Mouse (Mus musculus): Measurements from ENCODE around the gene Rin2. TPM values are rescaled to one million over a fixed set of nuclear protein-coding genes. Genes with fewer than 3 reads are reported as not detected.

Rin2 gene
- polyA plus RNA-seq, 2 experiments, result 38.1 to 49.7 TPM

DNA sequence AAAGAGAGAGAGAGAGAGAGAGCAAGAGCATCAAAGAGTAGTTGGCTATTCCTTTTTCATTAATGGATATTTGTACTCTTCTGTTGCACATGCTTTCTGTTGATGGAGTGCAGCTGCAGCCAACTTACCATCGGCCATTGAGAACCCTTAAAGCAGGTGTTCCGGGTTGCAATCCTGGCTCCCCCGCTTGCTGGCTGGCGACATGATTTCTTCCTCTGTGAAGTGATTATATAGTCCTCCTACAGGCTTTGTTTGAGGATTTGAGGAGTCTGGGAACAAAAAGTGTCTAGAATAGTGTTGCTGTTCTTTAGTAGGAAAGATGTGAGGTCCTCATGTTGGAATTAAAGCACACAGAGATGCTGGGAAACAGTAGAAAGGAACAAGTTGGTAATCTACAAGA is 196.3 kb downstream of the Rin2 start:
- 72% methylated on average over 4 of the region's 4 CpGs for WGBS
- H3K4me1 ChIP-seq (ENCODE audit: control insufficient read depth, insufficient read depth, low read length), result no peaks in the 10 kb centered on the region
- H3K27me3 ChIP-seq (ENCODE audit: control insufficient read depth, insufficient read depth, low read length), result no peaks in the 10 kb centered on the region
- no peak for TF ChIP-seq POLR2A (IDR thresholded peaks at IDR 0.05; ENCODE audit: borderline replicate concordance, extremely low read depth, insufficient read depth, insufficient read length)
- no peak overlapping the region for H3K9ac ChIP-seq (ENCODE audit: low read depth, low read length, severe bottlenecking)
- H3K27ac ChIP-seq (replicated peaks; ENCODE audit: low read depth, low read length), result no peak overlapping the region; the same call in 1 of the 2 replicates
- ATAC-seq (ENCODE audit: low FRiP score, low read depth) (no peak), DNase-seq (ENCODE audit: low spot score) (no peak)
- peaks cover 29% of the 10 kb centered on the region for H3K36me3 ChIP-seq (ENCODE audit: control insufficient read depth, insufficient read depth, low read length)
- H3K4me2 ChIP-seq (replicated peaks; ENCODE audit: low read depth, low read length, severe bottlenecking), result no peak overlapping the region
- H3K4me3 ChIP-seq (replicated peaks; ENCODE audit: low read length), result no peak overlapping the region
- 0 out of 2 replicates have a peak, but pooled peaks cover 10% of the 10 kb centered on the region for H3K9me3 ChIP-seq (ENCODE audit: control insufficient read depth, low read length)

DNA sequence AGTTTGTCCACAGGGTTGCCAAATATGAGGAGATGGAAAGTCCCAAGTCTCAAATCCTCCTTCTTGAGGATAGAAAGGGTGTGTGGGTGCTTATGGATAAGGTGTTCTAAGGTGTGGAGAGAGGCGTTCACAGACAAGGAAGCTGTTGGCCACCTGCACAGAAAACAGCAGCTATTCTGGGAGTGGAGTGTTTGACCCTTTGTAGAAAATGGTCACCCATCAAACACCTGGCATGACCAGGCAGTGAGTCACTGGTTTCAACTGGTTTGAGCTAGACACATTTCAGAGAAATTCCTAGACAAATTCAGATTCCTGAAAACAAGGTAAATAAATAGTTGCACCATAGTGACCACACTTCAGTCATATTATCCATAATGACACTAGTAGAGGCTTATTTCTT is 197.1 kb downstream of the Rin2 start:
- no peak overlapping the region for H3K4me3 ChIP-seq (replicated peaks; ENCODE audit: low read length)
- WGBS, result 82% methylated on average over 1 of the region's 1 CpGs
- no peaks in the 10 kb centered on the region for H3K4me1 ChIP-seq (ENCODE audit: control insufficient read depth, insufficient read depth, low read length)
- H3K9me3 ChIP-seq (ENCODE audit: control insufficient read depth, low read length), result 0 out of 2 replicates have a peak, but pooled peaks cover 2% of the 10 kb centered on the region
- H3K36me3 ChIP-seq (ENCODE audit: control insufficient read depth, insufficient read depth, low read length), result peaks cover 29% of the 10 kb centered on the region
- ATAC-seq (ENCODE audit: low FRiP score, low read depth) (no peak), DNase-seq (ENCODE audit: low spot score) (no peak)
- no peaks in the 10 kb centered on the region for H3K27me3 ChIP-seq (ENCODE audit: control insufficient read depth, insufficient read depth, low read length)
- no peak overlapping the region for H3K9ac ChIP-seq (ENCODE audit: low read depth, low read length, severe bottlenecking)
- TF ChIP-seq POLR2A (IDR thresholded peaks at IDR 0.05; ENCODE audit: borderline replicate concordance, extremely low read depth, insufficient read depth, insufficient read length), result no peak
- no peak overlapping the region for H3K4me2 ChIP-seq (replicated peaks; ENCODE audit: low read depth, low read length, severe bottlenecking)
- H3K27ac ChIP-seq (replicated peaks; ENCODE audit: low read depth, low read length), result no peak overlapping the region

DNA sequence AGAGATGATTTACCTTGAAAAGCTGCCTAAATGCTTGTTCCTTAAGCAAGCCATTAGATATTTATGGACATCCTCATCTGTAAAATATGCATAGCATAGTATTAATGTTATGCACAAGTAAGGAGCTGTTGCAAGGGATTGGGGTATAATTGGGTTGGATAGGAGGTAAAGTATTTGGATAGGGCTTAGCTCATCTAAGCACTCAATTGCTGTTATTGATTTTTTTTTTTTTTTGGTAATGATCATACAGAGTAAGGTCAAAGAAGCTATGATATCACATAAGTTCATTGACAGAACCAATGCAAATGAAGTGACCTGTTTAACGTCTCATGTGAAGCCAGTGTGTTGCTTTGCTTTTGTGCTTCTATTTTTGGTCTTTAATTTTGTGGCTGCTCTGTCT is 198.9 kb downstream of the Rin2 start:
- no peak overlapping the region for H3K4me3 ChIP-seq (replicated peaks; ENCODE audit: low read length)
- DNase-seq (ENCODE audit: low spot score) (no peak), ATAC-seq (ENCODE audit: low FRiP score, low read depth) (no peak)
- H3K27me3 ChIP-seq (ENCODE audit: control insufficient read depth, insufficient read depth, low read length), result no peaks in the 10 kb centered on the region
- H3K36me3 ChIP-seq (ENCODE audit: control insufficient read depth, insufficient read depth, low read length), result peaks cover 35% of the 10 kb centered on the region
- H3K9me3 ChIP-seq (ENCODE audit: control insufficient read depth, low read length), result no peaks in the 10 kb centered on the region
- TF ChIP-seq POLR2A (IDR thresholded peaks at IDR 0.05; ENCODE audit: borderline replicate concordance, extremely low read depth, insufficient read depth, insufficient read length), result no peak
- no peaks in the 10 kb centered on the region for H3K4me1 ChIP-seq (ENCODE audit: control insufficient read depth, insufficient read depth, low read length)
- H3K9ac ChIP-seq (ENCODE audit: low read depth, low read length, severe bottlenecking), result no peak overlapping the region
- H3K4me2 ChIP-seq (replicated peaks; ENCODE audit: low read depth, low read length, severe bottlenecking), result no peak overlapping the region
- no peak overlapping the region for H3K27ac ChIP-seq (replicated peaks; ENCODE audit: low read depth, low read length)
- 90% methylated on average over 1 of the region's 1 CpGs for WGBS

DNA sequence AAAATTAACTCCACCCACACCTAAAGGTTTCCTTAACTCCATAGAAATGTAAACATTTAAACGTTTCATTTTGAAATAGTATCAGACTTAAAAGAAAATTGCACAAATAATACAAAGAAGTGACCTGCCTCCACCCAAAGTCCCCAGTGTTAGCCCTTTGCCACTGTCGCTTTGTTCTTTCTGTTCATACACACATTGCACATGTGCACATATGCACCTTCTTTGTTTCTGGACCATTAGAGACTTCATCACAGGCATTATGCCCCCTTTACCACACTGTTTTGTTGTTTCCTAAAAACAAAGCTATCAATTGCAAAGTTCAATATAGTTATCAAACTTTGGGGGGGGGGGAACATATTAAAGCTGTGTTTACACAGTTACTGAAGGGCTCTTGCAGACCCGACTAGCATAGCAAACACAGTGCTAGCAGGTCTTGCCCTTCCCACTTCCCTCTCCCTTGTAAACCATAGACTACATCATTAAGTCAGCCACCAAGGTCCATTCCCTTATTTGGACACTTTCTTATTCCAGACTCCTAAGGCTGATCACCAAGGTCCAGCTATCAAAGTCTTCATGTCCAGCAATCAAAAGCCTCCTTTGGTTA is 200.0 kb downstream of the Rin2 start:
- Histone ChIP-seq H3K36me3 (ENCODE audit: control insufficient read depth, insufficient read depth, low read length) (peaks cover 46% of the 10 kb centered on the region), H3K9ac (ENCODE audit: low read depth, low read length, severe bottlenecking) (no peak overlapping the region), H3K4me2 (replicated peaks; ENCODE audit: low read depth, low read length, severe bottlenecking) (no peak overlapping the region), H3K27ac (replicated peaks; ENCODE audit: low read depth, low read length) (no peak overlapping the region), H3K27me3 (ENCODE audit: control insufficient read depth, insufficient read depth, low read length) (no peaks in the 10 kb centered on the region), H3K4me3 (replicated peaks; ENCODE audit: low read length) (no peak overlapping the region), H3K4me1 (ENCODE audit: control insufficient read depth, insufficient read depth, low read length) (peaks cover under 1% of the 10 kb centered on the region; the same call in 1 of the 2 replicates), H3K9me3 (ENCODE audit: control insufficient read depth, low read length) (no peaks in the 10 kb centered on the region)
- ATAC-seq (ENCODE audit: low FRiP score, low read depth) (no peak), DNase-seq (ENCODE audit: low spot score) (no peak)
- no peak for TF ChIP-seq POLR2A (IDR thresholded peaks at IDR 0.05; ENCODE audit: borderline replicate concordance, extremely low read depth, insufficient read depth, insufficient read length)
- WGBS, result 70% methylated on average over 3 of the region's 3 CpGs

DNA sequence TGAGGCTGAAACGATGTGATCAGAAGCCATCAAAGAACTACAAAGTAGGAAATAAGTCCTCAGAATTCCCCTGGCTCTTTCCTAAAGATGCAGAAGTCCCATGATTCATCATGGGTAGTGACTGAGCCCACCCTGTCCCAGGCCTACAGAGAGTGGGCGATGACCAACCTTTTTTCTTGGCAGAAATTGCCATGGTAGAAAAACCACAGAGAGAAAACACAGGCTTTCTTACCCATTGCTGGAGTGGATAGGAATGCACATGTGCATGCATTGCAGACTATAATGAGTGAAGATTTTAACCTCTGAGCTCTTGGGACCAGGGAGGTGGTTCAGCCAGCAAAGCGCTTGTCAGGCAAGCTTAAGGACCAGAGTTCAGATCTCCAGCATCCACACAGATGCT is 202.2 kb downstream of the Rin2 start:
- 72% methylated on average over 3 of the region's 3 CpGs for WGBS
- Histone ChIP-seq H3K4me3 (replicated peaks; ENCODE audit: low read length) (no peak overlapping the region), H3K9ac (ENCODE audit: low read depth, low read length, severe bottlenecking) (no peak overlapping the region), H3K27me3 (ENCODE audit: control insufficient read depth, insufficient read depth, low read length) (no peaks in the 10 kb centered on the region), H3K9me3 (ENCODE audit: control insufficient read depth, low read length) (no peaks in the 10 kb centered on the region), H3K36me3 (ENCODE audit: control insufficient read depth, insufficient read depth, low read length) (peaks cover 56% of the 10 kb centered on the region), H3K27ac (replicated peaks; ENCODE audit: low read depth, low read length) (no peak overlapping the region), H3K4me1 (ENCODE audit: control insufficient read depth, insufficient read depth, low read length) (peaks cover 21% of the 10 kb centered on the region), H3K4me2 (replicated peaks; ENCODE audit: low read depth, low read length, severe bottlenecking) (no peak overlapping the region)
- TF ChIP-seq POLR2A (IDR thresholded peaks at IDR 0.05; ENCODE audit: borderline replicate concordance, extremely low read depth, insufficient read depth, insufficient read length), result no peak
- no peak for ATAC-seq (ENCODE audit: low FRiP score, low read depth)
- DNase-seq (ENCODE audit: low spot score), result no peak

Data from limb, embryonic 14.5 days (tissue).